Mouse (Mus musculus) spleen, postnatal 4 days (tissue): ENCODE data around the gene Fam234a.
A peak's percentile ranks its signal among the peaks of the same experiment; 100 is the strongest.
"Not testable (repeated sequence)": the region's sequence is repeated elsewhere in the genome, so short reads cannot be mapped to it uniquely, and the experiment has no call there.

Source experiments
- DNase-seq, 2 experiments: peaks; one replicate each; pipeline ENCODE4 v3.0.0; 2022; ENCODE audit warnings: low spot score in 2 of 2

Fam234a gene

DNA sequence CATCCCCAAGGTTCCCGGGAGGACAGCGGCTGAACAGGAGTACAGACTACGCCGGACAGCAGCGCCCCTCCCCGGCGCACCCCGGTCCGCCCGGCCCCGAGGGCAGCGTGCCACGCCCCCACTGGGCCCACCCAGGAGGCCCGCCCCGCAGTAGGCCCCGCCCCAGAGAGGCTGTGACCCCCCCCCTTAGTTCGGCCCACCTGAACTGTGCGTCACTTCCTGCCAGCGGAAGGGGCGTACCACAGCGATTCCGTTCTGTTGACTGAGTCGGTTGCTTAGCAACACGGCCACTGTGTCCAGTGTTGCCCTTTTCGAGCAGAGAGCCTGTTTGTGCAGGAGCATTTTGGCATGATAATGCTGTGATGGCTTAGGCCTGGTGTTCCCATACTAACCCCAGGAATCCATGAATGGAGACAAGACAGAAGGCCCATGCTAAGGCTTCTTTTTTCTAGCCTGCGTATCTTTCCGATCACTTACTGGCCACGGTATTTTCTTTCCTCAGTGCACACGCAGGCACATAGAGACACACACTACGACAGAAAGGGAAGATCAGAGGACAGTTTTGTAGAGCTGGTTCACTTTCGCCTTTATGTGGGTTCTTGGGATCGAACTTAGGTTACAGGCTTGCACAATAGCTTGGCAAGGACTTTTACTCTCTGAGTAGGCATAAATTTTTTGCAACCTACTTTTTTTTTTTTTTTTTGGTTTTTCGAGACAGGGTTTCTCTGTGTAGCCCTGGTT lies at the start of gene Fam234a:
TSS of gene Fam234a (minus strand) at position 142 of the 741 bp plus-strand sequence.
- DNase-seq: peak; percentile 87 to 91

DNA sequence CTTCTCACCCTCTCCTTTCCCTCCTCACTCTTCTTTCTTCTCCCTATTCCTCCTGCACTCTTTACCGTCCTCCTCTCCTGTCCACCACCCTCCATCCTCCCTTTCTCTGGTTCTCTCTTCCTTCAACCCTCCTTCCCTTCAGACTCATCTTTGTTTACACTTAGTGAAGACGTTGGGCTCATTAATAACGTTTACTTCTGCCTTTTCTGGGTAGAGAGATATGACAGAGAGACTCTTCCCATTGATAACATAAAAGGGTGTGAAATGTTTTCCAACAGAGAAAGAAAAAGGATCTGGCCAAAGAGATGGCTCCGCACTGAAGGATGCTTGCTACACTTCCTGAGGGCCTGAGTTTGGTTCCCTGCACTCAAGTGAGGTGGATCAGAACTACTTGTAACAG lies 45.4 kb upstream of the Fam234a start:
- no peak for DNase-seq

DNA sequence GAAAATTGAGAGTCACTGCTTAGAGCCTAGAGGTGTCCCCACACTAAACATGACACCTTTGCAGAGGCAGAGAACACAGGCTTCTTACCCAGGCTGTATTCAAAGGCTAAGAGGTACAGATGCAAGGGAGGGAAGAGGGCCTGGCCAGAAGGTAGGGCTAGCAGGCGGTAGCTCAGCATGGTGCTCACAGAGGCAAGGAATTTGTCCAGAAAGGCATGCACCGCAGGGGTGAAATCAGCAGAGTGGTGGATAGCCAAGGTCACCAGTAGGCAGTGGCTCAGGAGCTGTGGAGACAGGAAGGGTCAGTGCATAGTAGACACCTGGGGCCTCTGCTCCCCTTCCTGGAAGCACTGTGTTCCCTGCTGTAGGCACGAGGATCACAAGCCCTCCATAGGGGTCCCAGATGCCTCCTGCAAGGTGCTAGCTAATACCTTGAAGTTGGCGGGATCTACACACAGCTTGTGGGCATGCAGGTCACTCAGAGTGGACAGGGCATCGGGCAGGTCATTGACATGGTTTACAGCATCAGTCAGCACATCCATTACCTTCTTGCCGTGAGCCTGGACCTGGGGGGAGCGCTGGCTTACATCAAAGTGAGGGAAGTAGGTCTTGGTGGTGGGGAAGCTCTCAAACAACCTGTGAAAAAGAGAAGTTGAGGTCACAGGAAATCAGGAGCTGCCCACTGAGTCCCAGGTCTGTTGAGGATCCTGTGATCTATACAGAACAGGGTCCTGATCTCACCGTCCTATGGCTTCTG lies 42.3 kb upstream of the Fam234a start:
- DNase-seq: no peak

DNA sequence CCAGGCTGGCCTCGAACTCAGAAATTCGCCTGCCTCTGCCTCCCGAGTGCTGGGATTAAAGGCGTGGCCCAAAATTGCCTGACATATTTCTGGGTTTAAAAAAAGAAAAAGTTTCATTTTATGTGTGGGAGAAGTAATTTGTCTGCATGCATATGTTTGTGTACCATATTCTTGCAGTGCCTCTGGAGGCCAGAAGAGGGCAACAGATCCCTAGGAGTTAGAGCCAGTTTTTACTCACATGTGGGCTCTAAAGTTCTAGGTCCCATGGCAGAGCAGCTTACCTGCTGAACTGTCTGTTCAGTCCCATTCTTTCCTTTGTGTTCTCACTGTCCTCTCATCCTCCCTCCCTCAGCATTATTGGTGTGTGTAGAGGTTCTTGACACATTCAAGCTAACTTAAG lies 32.7 kb upstream of the Fam234a start:
- peak; percentile 45 to 67 for DNase-seq

DNA sequence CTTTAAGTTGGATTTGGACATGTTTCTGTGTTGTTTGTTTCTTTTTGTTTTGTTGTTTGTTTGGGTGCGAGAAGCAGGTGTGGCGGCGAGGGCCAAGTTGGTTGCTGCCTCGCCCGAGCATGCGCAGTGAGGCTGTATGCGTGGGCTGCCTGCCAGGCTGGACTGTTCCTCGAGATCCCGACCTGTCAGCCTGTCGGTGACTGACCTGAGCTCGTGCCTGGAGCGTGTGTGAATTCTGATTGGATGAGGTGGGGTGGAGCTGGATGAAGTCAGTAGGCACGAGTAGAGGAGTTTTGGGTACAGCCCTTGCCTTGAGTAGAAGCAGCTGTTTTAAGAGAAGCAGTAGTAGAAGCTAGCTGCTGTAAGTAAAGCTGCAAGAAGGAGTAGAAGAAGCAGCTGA lies 31.9 kb upstream of the Fam234a start:
- DNase-seq: no peak

DNA sequence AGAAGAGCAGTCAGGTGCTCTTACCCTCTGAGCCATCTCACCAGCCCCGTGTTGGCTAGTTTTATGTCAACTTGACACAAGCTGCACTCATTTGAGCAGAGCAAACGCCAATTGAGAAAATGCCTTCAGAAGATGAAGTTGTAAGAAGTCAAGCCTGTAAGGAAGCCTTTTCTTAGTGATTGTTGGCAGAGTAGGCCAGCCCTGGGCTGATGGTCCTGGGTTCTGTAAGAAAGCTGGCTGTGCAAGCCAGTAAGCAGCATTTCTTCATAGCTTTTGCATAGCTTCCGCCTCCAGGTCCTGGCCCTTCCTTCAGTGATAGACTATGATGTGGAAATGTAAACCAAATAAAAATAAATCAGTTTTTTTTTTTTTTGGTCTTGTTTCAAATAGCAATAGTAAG lies 28.5 kb upstream of the Fam234a start:
- DNase-seq: no peak

DNA sequence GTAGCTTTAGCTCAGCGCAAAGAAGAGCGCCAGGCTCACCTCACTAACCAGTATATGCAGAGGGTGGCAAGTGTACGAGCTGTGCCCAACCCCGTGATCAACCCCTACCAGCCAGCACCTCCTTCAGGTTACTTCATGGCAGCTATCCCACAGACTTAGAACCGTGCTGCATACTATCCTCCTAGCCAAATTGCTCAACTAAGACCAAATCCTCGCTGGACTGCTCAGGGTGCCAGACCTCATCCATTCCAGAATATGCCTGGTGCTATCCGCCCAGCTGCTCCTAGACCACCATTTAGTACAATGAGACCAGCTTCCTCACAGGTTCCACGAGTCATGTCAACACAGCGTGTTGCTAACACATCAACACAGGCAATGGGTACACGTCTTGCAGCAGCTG lies 25.5 kb upstream of the Fam234a start:
- not testable (repeated sequence) for DNase-seq

DNA sequence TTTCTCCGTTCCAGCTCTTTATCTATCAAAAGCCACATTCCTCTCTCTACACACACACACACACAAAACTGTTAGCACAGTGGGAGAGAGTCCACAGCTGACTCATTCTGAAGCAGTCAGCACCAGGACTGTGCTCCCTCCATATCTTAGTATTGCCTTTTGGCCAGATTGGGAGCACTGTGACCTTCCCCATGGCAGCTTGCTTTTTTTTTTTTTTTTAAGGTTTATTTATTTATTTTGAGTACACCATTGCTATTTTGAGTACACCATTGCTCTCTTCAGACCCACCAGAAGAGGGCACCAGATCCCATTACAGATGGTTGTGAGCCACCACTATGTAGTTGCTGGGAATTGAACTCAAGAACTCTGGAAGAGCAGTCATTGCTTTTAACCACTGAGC lies 24.8 kb upstream of the Fam234a start:
- DNase-seq: no peak

DNA sequence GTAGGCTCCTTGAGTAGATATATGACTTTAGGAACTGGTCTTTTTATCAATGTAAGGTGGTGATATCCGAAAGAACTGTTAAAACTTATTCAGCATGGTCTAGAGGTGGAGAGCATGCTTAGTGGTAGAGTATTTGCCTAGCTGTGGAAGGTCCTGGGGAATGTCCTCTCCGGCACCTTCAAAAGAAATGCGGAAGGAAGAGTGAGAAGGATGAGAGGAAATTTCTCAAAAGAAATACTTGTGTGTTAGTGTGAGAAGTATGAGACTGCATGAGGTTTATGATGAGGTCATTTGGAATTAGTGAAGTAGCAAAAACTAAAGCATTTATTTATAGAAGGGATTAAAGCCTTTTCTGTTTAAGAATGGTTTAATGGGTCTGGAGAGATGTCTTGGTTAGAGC lies 18.3 kb upstream of the Fam234a start:
- no peak for DNase-seq

DNA sequence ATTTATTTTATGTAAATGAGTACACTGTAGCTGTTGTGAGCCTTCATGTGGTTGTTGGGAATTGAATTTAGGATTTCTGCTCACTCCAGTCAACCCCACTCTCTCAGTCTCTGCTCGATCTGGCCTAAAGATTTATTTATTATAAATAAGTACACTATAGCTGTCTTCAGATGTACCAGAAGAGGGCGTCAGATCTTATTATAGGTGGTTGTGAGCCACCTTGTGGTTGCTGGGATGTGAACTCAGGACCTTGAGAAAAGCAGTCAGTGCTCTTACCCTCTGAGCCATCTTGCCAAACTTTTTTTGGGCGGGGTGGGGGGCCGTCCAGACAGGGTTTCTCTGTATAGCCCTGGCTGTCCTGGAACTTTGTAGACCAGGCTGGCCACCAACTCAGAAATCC lies 17.8 kb upstream of the Fam234a start:
- no peak for DNase-seq

DNA sequence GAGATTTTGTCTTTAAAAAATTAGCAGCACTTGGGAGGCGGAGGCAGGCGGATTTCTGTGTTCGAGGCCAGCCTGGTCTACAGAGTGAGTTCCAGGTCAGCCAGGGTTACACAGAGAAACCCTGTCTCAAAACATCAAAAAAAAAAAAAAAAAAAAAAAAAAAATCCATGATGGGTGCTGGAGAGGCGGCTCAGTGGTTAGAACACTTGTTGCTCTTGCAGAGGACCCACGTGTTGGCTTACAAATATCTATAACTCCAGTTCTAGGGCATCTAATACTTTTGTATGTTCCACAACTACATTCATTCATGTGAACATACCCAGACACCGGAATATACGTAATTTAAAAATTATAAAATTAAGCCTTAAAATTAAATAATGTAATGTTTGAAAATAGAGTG lies 11.3 kb upstream of the Fam234a start:
- DNase-seq: no peak

DNA sequence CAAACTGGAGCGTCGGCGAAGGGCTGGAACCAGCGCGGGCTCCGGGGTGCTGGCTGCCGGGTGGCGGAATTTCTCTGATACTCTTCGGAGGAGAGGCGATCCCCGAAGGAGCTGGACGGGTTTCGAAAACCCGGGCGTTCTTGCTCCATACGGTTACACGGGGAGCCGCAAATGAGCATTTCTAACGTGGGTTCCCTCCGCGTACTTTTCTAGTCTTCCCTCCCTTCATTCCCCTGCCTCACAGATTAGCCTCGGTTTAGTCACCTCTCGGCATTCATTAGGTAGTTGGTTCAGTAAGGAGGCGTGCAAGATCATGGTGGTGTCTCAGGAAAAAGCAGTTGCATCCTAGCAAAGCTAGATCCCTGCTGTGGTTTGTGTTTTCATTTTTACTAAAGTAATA lies 9.4 kb upstream of the Fam234a start:
- no peak for DNase-seq

DNA sequence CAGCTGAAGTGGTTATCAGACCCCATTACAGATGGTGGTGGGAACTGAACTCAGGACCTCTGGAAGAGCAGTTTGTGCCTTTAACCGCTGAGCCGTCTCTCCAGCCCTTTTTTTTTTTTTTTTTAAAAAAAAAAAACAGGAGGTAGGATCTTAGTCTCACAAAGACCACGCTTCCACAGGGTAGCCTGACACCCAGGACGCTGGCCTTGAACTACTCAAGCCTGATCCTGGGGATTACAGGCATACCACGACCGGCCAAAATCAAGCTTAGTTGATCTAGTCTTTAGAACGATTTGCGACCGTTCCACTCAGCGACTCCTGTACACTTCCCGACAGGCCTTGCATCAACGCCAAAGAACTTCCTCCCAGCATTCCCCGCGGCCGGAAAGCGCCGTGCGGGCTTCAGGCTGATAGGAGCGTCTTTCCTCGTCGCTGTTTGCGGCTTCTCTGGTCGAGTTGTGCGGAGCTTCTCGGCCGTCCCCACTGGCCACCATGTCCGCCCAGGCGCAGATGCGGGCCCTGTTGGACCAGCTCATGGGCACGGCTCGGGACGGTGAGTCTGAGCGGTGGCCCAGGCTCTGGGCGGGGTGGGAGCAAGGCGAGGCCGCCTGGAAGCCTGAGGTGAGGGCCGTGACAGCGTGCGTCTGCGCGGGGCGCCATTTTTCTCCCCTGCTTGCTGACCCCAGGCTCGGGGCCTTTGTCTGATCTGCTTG lies 8.7 kb upstream of the Fam234a start, which contains the start of gene Luc7l:
TSS of gene Luc7l (plus strand) at position 358 of the 713 bp plus-strand sequence.
- DNase-seq: peak; percentile 92 to 95

DNA sequence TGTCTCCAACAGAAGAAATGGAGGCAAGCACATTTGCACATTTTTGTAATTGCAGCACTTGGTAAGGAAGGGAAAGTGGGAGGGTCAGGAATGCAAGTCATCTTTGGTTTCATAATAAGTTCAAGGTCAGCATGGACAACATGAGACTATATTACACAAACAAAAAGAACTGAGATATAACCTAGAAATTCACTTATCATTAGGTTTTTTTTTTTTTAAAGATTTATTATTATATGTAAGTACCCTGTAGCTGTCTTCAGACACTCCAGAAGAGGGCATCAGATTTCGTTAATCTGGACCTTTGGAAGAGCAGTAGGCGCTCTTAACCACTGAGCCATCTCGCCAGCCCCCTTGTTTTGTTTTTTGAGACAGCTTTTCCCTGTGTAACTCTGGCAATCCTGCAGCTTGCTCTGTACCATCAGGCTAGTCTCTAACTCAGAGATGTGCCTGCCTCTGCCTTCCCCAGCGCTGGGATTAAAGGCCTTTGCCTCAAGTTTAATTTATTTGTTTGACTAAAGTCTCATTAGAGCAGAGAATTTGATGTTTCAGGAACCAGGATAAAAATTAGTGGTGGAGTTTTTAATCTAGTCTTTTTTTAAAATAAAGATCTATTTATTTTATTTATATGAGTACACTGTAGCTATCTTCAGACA lies 8.0 kb upstream of the Fam234a start:
- no peak for DNase-seq

DNA sequence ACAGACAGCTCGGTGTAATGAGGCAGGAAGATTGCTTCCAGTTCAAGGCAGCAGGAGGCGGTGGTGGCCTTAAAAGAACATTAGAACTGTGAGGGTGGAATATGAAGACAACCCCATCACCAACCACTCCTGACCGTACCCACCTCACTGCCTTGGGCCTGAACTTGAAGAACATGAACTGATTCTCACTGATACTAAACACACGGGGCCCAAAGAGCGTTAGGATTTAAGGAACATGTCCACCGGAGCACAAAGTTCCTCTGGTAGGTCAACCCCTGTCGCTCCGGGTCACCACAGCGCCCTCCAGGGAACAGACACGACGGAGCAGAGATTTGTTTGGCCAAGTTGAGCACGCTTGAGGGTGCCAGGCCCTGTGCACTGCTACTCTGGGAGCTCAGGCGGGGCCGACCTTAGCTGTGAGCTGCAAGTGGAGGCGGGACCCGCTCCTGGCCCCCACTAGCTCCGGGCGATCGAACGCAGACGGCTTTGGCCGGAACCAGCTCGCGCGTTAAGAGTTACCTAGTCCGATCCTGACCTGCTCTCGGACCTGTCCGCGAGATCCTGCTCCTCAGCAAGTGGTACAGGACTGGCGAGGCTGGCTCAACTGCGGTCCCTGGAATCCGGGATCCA lies 456 bp downstream of the Fam234a start:
- peak; percentile 65 to 83 for DNase-seq

DNA sequence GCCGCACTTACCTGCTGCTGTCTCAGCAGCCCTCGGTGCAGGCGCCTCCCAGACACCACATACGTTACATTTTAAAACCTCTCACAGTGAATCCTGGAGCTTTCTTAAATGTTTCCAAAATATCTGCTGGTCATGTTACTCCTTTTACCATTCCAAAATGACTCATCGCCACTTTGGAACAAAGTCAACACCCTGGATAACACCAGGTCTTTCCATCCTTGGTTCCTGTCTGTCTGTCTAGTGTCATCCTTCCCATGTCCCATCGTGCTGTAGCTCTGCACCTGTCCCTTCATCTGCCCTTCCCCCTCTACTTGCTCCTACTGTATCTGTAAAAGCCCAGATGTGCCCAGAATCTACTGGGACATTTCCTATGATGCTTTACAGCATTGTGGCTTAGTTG lies 3.1 kb downstream of the Fam234a start:
- no peak for DNase-seq

DNA sequence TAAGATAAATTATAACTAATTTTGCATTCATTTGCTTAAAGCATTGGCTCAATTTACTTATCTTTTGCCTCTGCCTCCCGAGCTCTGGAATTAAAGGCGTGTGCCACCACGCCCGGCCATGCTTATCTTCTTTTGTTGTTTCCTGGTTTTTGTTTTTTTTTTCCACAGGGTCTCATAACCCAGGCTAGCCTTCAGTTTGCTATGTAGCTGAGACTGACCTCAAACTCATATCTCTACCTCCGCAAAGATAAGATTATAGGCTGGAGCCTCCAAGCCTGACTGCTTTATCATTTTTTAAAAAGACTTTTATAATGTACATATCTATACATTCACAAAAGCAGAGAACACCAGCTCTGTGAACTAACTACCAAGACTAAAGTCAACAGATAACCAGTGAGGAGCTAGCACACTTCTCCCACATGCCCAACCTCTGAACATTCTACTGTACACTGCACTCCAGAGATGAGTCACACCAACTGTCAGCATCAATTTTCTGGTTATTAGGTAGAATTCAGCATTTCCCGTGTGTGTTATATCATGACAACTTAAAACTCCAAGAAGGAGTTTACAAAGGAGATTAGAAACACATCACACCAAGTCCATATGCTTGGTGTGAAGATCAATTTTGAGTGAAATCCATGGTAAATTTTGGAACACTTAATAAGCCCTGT lies 3.8 kb downstream of the Fam234a start:
- DNase-seq: no peak

DNA sequence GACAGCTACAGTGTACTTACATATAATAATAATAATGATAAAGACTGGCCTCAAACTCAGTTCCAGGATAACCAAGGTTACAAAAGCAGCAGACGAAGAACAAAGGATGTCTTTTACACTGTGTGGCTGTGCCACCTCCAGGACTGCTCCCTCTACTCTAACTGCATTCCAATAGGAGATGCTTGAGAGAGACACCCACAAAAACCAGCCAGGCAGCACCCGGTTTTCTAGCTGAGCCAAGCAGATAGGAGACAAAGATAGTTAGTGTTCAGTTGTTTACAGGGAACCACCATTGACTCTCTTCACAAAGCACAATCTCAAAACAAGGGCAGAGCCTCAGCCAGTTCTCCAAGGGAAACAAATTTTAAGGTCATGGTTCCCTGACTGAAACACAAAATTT lies 4.5 kb downstream of the Fam234a start:
- no peak for DNase-seq

DNA sequence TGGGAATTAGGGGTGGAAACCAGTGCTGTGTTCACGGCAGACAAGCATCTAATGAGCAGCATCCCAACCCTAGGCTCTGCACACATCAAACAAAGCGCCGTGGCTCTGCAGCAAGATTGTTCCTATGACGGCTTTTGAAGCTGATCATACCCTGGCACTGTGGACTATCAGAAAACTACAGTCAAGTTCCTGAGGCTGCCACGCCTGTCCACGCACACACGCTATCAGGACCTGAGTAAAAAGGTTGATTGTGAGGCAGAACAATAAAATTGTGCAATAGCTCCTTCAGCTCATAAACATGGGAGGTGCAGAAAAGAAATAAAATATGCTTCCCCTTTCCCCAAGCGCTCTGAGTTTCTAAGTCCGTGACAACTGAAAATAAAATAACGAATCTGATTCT lies 6.4 kb downstream of the Fam234a start:
- DNase-seq: no peak

DNA sequence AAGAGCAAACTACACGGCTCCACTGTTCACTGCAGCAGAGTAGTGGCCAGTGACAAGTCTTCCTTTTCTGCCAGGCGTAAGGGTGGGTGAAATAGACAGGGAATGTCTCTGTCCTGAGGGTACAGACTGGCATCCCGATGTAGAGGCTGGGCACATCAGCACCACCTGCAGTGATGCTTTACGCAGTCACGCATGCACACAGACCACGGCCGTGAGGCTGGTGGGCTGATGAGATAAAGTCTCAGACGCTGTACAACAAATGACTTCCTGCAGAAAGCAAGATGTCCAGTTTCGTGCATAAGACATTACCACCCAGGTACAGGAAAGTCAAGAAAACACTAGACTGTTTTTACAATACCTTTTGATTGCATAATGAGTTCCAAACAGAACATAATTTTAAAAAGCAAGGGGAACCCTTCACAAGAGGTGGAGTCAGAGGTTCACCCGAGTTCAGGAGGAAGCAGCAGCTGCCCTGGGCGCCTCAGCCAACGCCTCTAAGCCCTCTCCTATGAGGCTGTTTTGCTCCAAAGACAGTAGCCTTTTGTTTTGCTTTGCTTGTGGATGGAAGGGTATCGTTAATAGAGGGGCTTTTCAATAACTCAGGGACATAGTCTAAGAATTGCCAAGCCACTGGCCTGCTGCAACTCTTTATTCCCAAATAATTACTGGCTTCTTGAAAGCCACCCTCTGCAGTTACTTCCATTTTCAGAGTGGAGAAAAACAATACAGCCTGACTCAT lies 8.8 kb downstream of the Fam234a start:
- no peak for DNase-seq
